Mouse (Mus musculus) neutrophil, adult 5-6 weeks (primary cell): ENCODE data around the gene Casp4. TPM values are rescaled to one million over a fixed set of nuclear protein-coding genes. Genes with fewer than 3 reads are reported as not detected.

Experiments
- ATAC-seq: fragments of 151-379, 151-347 bp; 2 replicates; pipeline ENCODE4 v1.8.0; 2017; ENCODE audit warnings: mild to moderate bottlenecking, moderate TSS enrichment; ENCODE audit not compliant: insufficient number of reproducible peaks, poor library complexity, low FRiP score, severe bottlenecking; ENCODE audit errors: extremely low read depth
- total RNA-seq: library from RNA; stranded (forward); fragments of 200-1000 nt; gene quantifications from 2 replicates; pipeline ENCODE4 v1.2.3, GENCODE M21; 2017

The Casp4 gene
- total RNA-seq, 1 experiment from 2014 or later, result 94.6 TPM

- ATAC-seq, result no peak
Observed at GRCm38 (mm10) chr9:5353673-5354072, 45.0 kb downstream of the Casp4 start.

GRCm38 (mm10) chr9:5356801-5357200, 48.2 kb downstream of the Casp4 start:
- ATAC-seq, result no peak

Other genes starting within 250 kb of the Casp4 start
- 89.2 and 89.7 TPM in 2 replicates for gene Casp1, start 10.3 kb upstream of the Casp4 start, total RNA-seq
- gene Casp12, start 36.6 kb downstream of the Casp4 start, total RNA-seq, result 0.47 and 1.4 TPM in 2 replicates